Mouse (Mus musculus) midbrain, embryonic 15.5 days (tissue): Measurements from ENCODE around the gene Psmb7. TPM values are rescaled to one million over a fixed set of nuclear protein-coding genes. Genes with fewer than 3 reads are reported as not detected.

Experiments
- ATAC-seq: fragments of 200-750 bp; cut with Nextera tagmentation; replicated peaks from 2 replicates; pipeline ENCODE4 v1.8.0; 2017; ENCODE audit warnings: moderate TSS enrichment
- H3K27ac ChIP-seq: fragments of 300-500 bp; sonication (generic); 2 replicates; pipeline ENCODE4 v1.5.1; 2015; ENCODE audit warnings: mild to moderate bottlenecking, inconsistent platforms
- H3K27me3 ChIP-seq: fragments of 300-500 bp; sonication (generic); replicated peaks from 2 replicates; pipeline ENCODE4 v1.6.1; 2015; ENCODE audit warnings: inconsistent platforms
- H3K36me3 ChIP-seq: fragments of 300-500 bp; sonication (generic); replicated peaks from 2 replicates; pipeline ENCODE4 v1.6.1; 2015; ENCODE audit warnings: inconsistent platforms
- H3K4me1 ChIP-seq: fragments of 300-500 bp; sonication (generic); 2 replicates; pipeline ENCODE4 v1.6.1; 2015; ENCODE audit warnings: inconsistent platforms
- H3K4me2 ChIP-seq: fragments of 300-500 bp; sonication (generic); 2 replicates; pipeline ENCODE4 v1.6.1; 2015; ENCODE audit warnings: inconsistent platforms, mild to moderate bottlenecking, moderate library complexity
- H3K4me3 ChIP-seq: fragments of 300-500 bp; sonication (generic); 2 replicates; pipeline ENCODE4 v1.5.1; 2015; ENCODE audit warnings: mild to moderate bottlenecking, inconsistent platforms
- H3K9ac ChIP-seq: fragments of 300-500 bp; sonication (generic); 2 replicates; pipeline ENCODE4 v1.6.1; 2015; ENCODE audit warnings: mild to moderate bottlenecking, inconsistent platforms
- H3K9me3 ChIP-seq: fragments of 300-500 bp; sonication (generic); 2 replicates; pipeline ENCODE4 v1.6.1; 2016; ENCODE audit warnings: inconsistent platforms
- WGBS: fragments of 180-500 bp; shearing (Covaris S2); methylation state at CpG from one replicate; pipeline ENCODE4 v1.1.7; 2015; ENCODE audit warnings: mixed read lengths; 5-methylcytosine and 5-hydroxymethylcytosine counted together
- polyA plus RNA-seq: library from polyadenylated mRNA; unstranded; fragments of >200 nt; fragmentation: Nextera tagmentation; extraction: Ambion mirVana; gene quantifications from 2 replicates; pipeline ENCODE4 v1.2.1, GENCODE M21; 2015

Gene Psmb7
- polyA plus RNA-seq, 1 experiment from 2014 or later = 260 TPM

- no peaks in the 10 kb centered on the region for H3K27me3 ChIP-seq
- H3K4me3 ChIP-seq = no peak overlapping the region
- H3K9me3 ChIP-seq = no peaks in the 10 kb centered on the region
- no peaks in the 10 kb centered on the region for H3K36me3 ChIP-seq
- peaks cover 20% of the 10 kb centered on the region for H3K4me1 ChIP-seq
- WGBS = 28% methylated on average over 11 of the region's 11 CpGs
- ATAC-seq = no peak; the same call in 1 of the 2 replicates
- no peak overlapping the region for H3K9ac ChIP-seq
- H3K27ac ChIP-seq = no peak overlapping the region
- no peak overlapping the region for H3K4me2 ChIP-seq
Measured at GRCm38 (mm10) chr2:38547793-38548517, 95.9 kb downstream of the Psmb7 start.

- Histone ChIP-seq H3K9ac (no peak overlapping the region), H3K27ac (no peak overlapping the region), H3K36me3 (no peaks in the 10 kb centered on the region), H3K4me3 (no peak overlapping the region), H3K9me3 (no peaks in the 10 kb centered on the region), H3K4me1 (peaks cover 20% of the 10 kb centered on the region), H3K4me2 (no peak overlapping the region), H3K27me3 (no peaks in the 10 kb centered on the region)
- ATAC-seq = no peak
- 62% methylated on average over 5 of the region's 5 CpGs for WGBS
Measured at GRCm38 (mm10) chr2:38546748-38547147, 97.1 kb downstream of the Psmb7 start.

- Histone ChIP-seq H3K9me3 (no peaks in the 10 kb centered on the region), H3K4me1 (peaks cover 20% of the 10 kb centered on the region), H3K36me3 (no peaks in the 10 kb centered on the region), H3K27me3 (no peaks in the 10 kb centered on the region), H3K4me2 (no peak overlapping the region), H3K9ac (no peak overlapping the region), H3K4me3 (no peak overlapping the region), H3K27ac (no peak overlapping the region)
- ATAC-seq = no peak
- WGBS = 20% methylated on average over 6 of the region's 6 CpGs
Measured at GRCm38 (mm10) chr2:38546222-38546621, 97.7 kb downstream of the Psmb7 start.

GRCm38 (mm10) chr2:38545706-38546105, 98.2 kb downstream of the Psmb7 start:
- no peak overlapping the region for H3K9ac ChIP-seq
- no peaks in the 10 kb centered on the region for H3K27me3 ChIP-seq
- no peak overlapping the region for H3K4me2 ChIP-seq
- no peak overlapping the region for H3K27ac ChIP-seq
- H3K36me3 ChIP-seq = no peaks in the 10 kb centered on the region
- ATAC-seq = no peak
- H3K9me3 ChIP-seq = no peaks in the 10 kb centered on the region
- H3K4me1 ChIP-seq = peaks cover 20% of the 10 kb centered on the region
- H3K4me3 ChIP-seq = no peak overlapping the region

GRCm38 (mm10) chr2:38544982-38545381, 98.9 kb downstream of the Psmb7 start:
- 87% methylated on average over 6 of the region's 6 CpGs for WGBS
- Histone ChIP-seq H3K4me1 (peaks cover 24% of the 10 kb centered on the region), H3K36me3 (no peaks in the 10 kb centered on the region), H3K9ac (no peak overlapping the region), H3K9me3 (no peaks in the 10 kb centered on the region), H3K27ac (no peak overlapping the region), H3K27me3 (no peaks in the 10 kb centered on the region), H3K4me3 (no peak overlapping the region), H3K4me2 (no peak overlapping the region)
- ATAC-seq = no peak

- Histone ChIP-seq H3K27ac (no peak overlapping the region), H3K9ac (no peak overlapping the region), H3K4me1 (peaks cover 30% of the 10 kb centered on the region), H3K27me3 (no peaks in the 10 kb centered on the region), H3K4me2 (no peak overlapping the region), H3K4me3 (no peak overlapping the region), H3K9me3 (no peaks in the 10 kb centered on the region), H3K36me3 (no peaks in the 10 kb centered on the region)
- ATAC-seq = no peak
Measured at GRCm38 (mm10) chr2:38544341-38544740, 99.5 kb downstream of the Psmb7 start.

GRCm38 (mm10) chr2:38543158-38543557, 100.7 kb downstream of the Psmb7 start:
- ATAC-seq = no peak
- Histone ChIP-seq H3K27ac (no peak overlapping the region), H3K9me3 (no peaks in the 10 kb centered on the region), H3K4me2 (no peak overlapping the region), H3K4me1 (peaks cover 29% of the 10 kb centered on the region), H3K4me3 (no peak overlapping the region), H3K9ac (no peak overlapping the region), H3K27me3 (no peaks in the 10 kb centered on the region), H3K36me3 (no peaks in the 10 kb centered on the region)
- WGBS = 86% methylated on average over 2 of the region's 2 CpGs

- no peaks in the 10 kb centered on the region for H3K9me3 ChIP-seq
- H3K27ac ChIP-seq = no peak overlapping the region
- no peaks in the 10 kb centered on the region for H3K27me3 ChIP-seq
- peaks cover 22% of the 10 kb centered on the region for H3K4me1 ChIP-seq
- H3K36me3 ChIP-seq = no peaks in the 10 kb centered on the region
- H3K9ac ChIP-seq = no peak overlapping the region
- WGBS = 59% methylated on average over 1 of the region's 1 CpGs
- ATAC-seq = no peak
- no peak overlapping the region for H3K4me3 ChIP-seq
- H3K4me2 ChIP-seq = no peak overlapping the region
Measured at GRCm38 (mm10) chr2:38542366-38542765, 101.5 kb downstream of the Psmb7 start.

GRCm38 (mm10) chr2:38541570-38541969, 102.3 kb downstream of the Psmb7 start:
- WGBS = 62% methylated on average over 1 of the region's 1 CpGs

GRCm38 (mm10) chr2:38541101-38541500, 102.8 kb downstream of the Psmb7 start:
- Histone ChIP-seq H3K36me3 (no peaks in the 10 kb centered on the region), H3K9me3 (no peaks in the 10 kb centered on the region), H3K27ac (no peak overlapping the region), H3K4me1 (peaks cover 14% of the 10 kb centered on the region), H3K4me3 (no peak overlapping the region), H3K27me3 (no peaks in the 10 kb centered on the region), H3K9ac (no peak overlapping the region), H3K4me2 (no peak overlapping the region)
- ATAC-seq = no peak
- WGBS = 80% methylated on average over 3 of the region's 3 CpGs

More at GRCm38 (mm10) chr2:38541570-38541969, 102.3 kb downstream of the Psmb7 start:
- no peaks in the 10 kb centered on the region for H3K27me3 ChIP-seq
- H3K9me3 ChIP-seq = no peaks in the 10 kb centered on the region
- no peak overlapping the region for H3K9ac ChIP-seq
- no peak overlapping the region for H3K27ac ChIP-seq
- no peak overlapping the region for H3K4me3 ChIP-seq
- no peak for ATAC-seq
- no peaks in the 10 kb centered on the region for H3K36me3 ChIP-seq
- H3K4me1 ChIP-seq = peaks cover 16% of the 10 kb centered on the region
- H3K4me2 ChIP-seq = no peak overlapping the region

GRCm38 (mm10) chr2:38540666-38541065, 103.2 kb downstream of the Psmb7 start:
- peaks cover 13% of the 10 kb centered on the region for H3K4me1 ChIP-seq

GRCm38 (mm10) chr2:38539677-38540076, 104.2 kb downstream of the Psmb7 start:
- 73% methylated on average over 9 of the region's 9 CpGs for WGBS
- Histone ChIP-seq H3K27ac (no peak overlapping the region), H3K36me3 (no peaks in the 10 kb centered on the region), H3K4me1 (peaks cover 13% of the 10 kb centered on the region), H3K9ac (no peak overlapping the region), H3K27me3 (no peaks in the 10 kb centered on the region), H3K4me2 (no peak overlapping the region), H3K4me3 (no peak overlapping the region), H3K9me3 (no peaks in the 10 kb centered on the region)
- peak; percentile 40; the same call in 1 of the 2 replicates for ATAC-seq

More at GRCm38 (mm10) chr2:38540666-38541065, 103.2 kb downstream of the Psmb7 start:
- whole genome bisulfite sequencing = 80% methylated on average over 6 of the region's 6 CpGs
- Histone ChIP-seq H3K27ac (no peak overlapping the region), H3K36me3 (no peaks in the 10 kb centered on the region), H3K9ac (no peak overlapping the region), H3K4me3 (no peak overlapping the region), H3K9me3 (no peaks in the 10 kb centered on the region), H3K4me2 (no peak overlapping the region), H3K27me3 (no peaks in the 10 kb centered on the region)
- no peak for ATAC-seq
